Mouse (Mus musculus) stomach, embryonic 15.5 days (tissue): ENCODE results near the gene Efhc1. TPM values are rescaled to one million over a fixed set of nuclear protein-coding genes. Genes with fewer than 3 reads are reported as not detected.

Experiments
- polyA plus RNA-seq: library from polyadenylated mRNA; unstranded; fragments of >200 nt; fragmentation: Nextera tagmentation; extraction: Ambion mirVana; gene quantifications from 2 replicates; pipeline ENCODE4 v1.2.1, GENCODE M21; 2015

The Efhc1 gene
- polyA plus RNA-seq, 1 experiment from 2014 or later: 2.5 TPM

Other genes with a start within 250 kb of the Efhc1 start
- not detected in 2 replicates for gene Il17a, start 220.7 kb upstream of the Efhc1 start, polyA plus RNA-seq
- 0.12 TPM in 1 of 2 replicates, not detected in the other for gene Il17f, start 161.0 kb upstream of the Efhc1 start, polyA plus RNA-seq
- gene Mcm3, start 131.3 kb upstream of the Efhc1 start, polyA plus RNA-seq: 116 and 120 TPM in 2 replicates
- 9.3 and 10.7 TPM in 2 replicates for gene Paqr8, start 61.0 kb upstream of the Efhc1 start, polyA plus RNA-seq
- 5.7 and 6.3 TPM in 2 replicates for gene Tram2, start 127.6 kb downstream of the Efhc1 start, polyA plus RNA-seq